Comparison of ENCODE assay signal across 14 mouse cellular contexts in the genomic region with DNA sequence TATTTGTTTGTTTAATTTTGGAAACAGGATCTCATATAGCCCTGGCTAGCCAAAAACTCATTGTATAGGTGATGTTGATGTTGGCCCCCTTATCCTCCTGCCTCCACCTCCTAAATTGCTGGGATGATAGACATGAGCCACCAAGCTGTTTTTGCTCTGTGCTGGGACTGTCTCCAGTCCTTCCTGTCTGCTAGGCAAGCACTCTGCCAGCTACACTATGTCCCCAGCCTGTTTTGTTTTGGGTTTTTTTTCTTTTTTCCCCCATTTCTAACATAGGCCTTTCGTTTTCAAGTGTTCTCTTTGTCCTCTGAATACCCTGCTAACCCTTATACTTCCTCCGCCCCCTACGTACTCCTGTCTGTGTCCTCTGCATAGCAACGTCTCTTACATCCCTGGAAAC. TPM values are rescaled to one million over a fixed set of nuclear protein-coding genes. Genes with fewer than 3 reads are reported as not detected.
"Had no signal": no experiment of that assay in that cellular context is flagged by ENCODE, and none has a peak within 500 bp of the region (broad histone marks: within the 10 kb centered on the region; RNA-seq: fewer than 3 reads in every experiment).

No protein-coding gene starts in this region.

- ATAC-seq: lung, postnatal 0 days had no signal

- H3K27me3 ChIP-seq: liver, embryonic 15.5 days had no signal

- H3K4me2 ChIP-seq: liver, embryonic 11.5 days; liver, embryonic 15.5 days had no signal

- H3K36me3 ChIP-seq: liver, embryonic 15.5 days had no signal

- H3K9ac ChIP-seq: liver, embryonic 15.5 days had no signal

- H3K4me3 ChIP-seq: left cerebral cortex, adult 2 months; limb, embryonic 10.5 days; liver, embryonic 15.5 days had no signal

- H3K9me3 ChIP-seq: limb, embryonic 10.5 days; liver, embryonic 15.5 days had no signal

- H3K27ac ChIP-seq: kidney, postnatal 0 days; left cerebral cortex, adult 2 months; limb, embryonic 10.5 days; liver, embryonic 15.5 days had no signal

- DNase-seq: kidney, postnatal 4 days; lung, adult 2 months; lung, postnatal 36 days; right cerebral cortex, postnatal 14 days; thymus, postnatal 36 days had no signal

- H3K4me1 ChIP-seq: limb, embryonic 10.5 days; liver, embryonic 15.5 days had no signal

RNA-seq across cellular contexts. Expression of gene Fam25c, which starts 38.1 kb away (rescaled TPM):
- polyA plus RNA-seq: limb, embryonic 10.5 days; midbrain, postnatal 0 days; neural tube, embryonic 14.5 days; small intestine, adult 2 months had no signal
